Mouse (Mus musculus) R1 (cell line): ENCODE data around the gene Gm20388.

Experiments used
- DNase-seq: peaks from one replicate; pipeline ENCODE4 v3.0.0-alpha.2; 2018; ENCODE audit warnings: low read depth, low spot score

Gm20388 gene

DNA sequence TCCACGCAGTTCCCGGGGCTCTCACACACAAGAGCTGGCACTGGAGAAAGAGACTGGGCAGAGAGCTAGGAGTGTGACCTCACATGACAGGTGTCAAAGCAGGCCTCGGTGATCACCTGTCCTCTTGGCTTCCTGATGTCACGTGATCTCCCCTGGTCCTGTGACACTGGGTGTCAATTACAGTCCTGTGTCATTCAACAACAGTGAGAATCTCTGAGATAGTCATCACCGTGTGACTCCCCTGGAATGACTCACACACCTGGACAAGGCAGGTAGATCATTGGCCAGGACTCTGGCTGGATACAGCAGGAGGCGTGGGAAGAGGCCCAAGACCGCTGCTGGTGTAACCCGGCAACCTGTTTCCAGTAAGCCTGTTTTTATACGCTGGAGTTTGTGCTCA, 3826.3 kb downstream of the Gm20388 start:
- no peak for DNase-seq

DNA sequence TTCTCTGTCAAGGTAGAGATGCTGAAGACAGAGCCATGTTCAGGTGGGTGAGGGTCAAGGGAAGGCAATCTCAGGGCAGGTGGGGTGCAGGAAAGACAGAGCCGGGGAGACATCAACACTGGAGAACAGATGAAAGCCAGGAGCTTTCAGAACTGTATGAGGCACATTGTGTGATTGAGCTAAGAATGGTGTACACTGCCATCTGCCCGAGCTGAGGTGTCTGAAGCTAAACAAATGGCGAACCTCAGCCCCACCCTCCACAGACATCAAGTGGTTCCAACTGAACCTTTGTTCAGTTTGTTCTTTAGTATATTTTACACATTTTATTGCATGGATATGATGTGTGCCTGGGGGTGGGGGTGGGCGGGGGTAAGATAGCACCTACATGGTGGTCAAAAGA, 3829.6 kb downstream of the Gm20388 start:
- no peak for DNase-seq

DNA sequence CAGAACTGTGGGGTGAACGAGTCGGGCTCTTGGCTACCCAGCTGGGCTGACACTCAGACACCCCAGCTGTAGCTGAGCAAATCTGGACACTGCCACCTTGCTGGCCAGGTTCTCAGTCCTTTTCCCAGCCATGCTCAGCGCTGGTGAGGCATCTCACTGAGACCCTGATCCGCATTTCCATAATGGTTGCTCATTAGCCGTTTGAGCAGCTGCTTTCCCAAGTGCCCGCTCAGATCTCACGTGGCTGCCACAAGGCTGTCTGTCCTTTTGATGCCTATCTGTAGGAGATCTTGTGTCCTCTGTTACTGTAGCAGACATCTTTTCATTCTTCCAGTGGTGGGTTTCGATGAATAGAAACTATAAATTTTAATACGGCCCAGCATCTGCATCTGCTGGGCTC, 3830.6 kb downstream of the Gm20388 start:
- no peak for DNase-seq

DNA sequence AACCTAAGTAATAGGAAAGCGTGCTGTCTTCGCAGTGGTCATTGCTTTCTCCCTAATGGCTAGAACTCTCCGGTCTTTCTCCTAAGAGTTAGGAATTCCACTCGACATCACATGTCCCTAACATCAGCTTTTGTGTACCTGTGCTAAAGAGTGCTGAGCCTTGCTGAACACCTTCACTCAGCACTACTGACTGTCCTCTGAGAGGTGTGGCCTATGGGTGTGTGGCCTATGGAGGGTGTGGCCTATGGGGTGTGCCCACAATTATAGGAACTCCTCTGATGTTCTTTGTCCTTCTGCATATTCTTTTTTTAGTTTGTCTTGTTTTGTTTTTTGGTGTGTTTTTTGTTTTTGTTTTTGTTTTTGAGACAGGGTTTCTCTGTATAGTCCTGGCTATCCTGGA, 3835.8 kb downstream of the Gm20388 start:
- DNase-seq = peak; percentile 46

DNA sequence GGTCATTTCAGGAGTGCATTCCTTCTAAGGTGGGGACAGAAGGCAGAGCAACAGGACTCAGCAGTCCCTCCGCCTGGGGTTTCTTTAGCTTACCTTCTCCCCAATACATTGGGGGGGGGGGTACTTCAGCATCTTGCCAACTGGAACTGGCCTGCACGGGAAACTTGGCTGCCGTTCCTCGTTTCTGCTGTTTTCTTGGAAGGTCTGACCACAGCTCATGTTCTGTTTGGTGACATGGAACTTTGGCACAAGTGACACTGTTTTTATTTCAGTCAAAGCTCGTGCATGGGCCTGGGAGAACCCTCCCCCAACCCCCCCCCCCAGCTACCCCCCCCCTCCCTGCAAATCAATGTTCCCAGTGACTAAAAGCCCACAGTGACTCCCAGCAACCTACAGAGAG, 3837.1 kb downstream of the Gm20388 start:
- no peak for DNase-seq

DNA sequence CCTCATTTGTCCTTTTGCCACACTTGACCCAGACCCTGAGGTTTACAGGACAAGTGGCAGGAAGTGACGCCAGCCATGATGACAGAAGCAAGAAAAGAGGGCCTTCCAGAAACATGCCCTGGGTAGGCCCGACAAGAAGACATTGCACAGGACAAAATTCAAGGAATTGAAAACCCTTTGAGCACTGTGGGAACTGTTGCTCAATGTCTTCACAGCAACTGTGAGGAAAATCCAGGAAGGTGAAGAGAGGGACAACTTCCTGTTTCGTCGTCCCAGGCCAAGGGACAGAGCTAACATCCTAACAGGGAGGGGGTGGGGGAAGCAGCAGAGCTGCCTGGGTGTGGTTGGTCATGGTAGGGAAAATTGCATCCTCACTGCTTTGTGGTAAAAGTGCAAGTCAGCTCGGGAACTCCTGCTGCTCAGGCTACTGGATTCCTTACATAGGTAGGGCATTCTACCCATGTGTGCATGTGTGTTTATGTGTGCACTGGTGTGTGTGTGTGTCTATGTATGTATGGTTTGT, 3839.6 kb downstream of the Gm20388 start:
- DNase-seq = no peak

DNA sequence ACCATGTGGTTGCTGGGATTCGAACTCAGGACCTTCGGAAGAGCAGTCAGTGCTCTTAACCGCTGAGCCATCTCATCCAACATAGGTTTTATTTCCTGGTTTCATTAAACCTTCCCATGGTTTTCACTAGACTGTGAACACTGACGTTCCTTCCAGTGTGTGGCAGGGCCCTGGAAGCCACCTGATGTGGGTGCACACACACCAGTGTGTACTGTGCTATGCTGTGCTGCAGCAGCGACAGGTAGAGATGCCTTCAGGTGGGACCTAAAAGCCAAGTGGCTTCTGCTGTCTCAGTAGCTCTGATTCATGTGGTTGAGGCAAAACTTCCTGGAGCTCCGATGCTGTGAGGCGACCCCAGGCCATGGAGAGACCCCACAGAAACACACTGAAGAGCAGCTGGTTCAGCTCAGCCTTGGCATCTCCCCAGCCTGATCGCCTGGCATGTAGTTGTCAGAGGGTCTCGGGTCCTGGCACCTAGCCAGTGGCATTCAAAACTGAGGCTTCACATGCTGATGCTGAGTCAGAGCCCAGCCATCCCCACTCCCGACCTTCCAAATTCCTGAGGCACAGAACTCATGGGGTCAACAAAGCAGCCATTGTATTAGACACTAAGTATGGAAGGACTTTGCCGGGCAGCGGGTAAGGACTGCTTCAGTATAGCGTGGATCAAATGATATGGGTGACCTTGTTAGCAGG, 3842.3 kb downstream of the Gm20388 start:
- peak; percentile 48 for DNase-seq

DNA sequence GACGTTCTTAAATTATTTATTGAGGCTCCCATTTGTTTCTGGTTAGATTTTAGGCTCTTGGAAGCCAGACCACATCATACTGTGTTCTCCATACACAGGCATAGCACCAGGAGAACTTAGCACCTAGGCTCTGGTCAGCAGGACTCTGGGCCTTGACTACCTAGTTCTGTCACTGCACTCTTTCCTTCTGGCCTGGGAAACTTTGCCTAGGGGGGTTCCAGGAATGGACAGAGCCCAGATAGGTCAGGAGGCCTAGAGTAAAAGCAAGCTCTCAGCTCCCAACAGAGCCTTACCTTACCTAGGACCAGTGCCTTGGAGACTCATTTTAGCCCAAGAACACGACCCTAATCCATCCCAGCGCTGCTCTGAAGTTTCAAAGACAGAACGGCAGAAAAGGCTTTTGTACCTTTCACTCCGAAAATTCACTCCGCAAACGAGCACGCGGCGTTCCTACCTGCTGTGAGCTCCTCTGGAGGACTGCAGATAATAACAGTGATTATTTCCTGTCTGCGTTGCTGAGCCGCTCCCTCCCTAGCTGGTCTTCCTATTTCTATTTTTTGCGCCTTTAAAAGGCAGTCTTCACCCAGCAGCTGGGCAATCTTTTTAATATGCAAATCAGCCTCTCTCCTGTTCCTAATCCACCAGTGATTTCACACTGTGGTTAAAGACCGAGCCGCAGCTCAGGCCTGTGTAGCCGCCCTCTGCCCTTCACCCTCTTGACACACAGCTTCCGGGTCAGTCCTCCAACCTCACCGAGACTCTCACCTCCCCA, 3843.1 kb downstream of the Gm20388 start:
- DNase-seq = peak; percentile 81

DNA sequence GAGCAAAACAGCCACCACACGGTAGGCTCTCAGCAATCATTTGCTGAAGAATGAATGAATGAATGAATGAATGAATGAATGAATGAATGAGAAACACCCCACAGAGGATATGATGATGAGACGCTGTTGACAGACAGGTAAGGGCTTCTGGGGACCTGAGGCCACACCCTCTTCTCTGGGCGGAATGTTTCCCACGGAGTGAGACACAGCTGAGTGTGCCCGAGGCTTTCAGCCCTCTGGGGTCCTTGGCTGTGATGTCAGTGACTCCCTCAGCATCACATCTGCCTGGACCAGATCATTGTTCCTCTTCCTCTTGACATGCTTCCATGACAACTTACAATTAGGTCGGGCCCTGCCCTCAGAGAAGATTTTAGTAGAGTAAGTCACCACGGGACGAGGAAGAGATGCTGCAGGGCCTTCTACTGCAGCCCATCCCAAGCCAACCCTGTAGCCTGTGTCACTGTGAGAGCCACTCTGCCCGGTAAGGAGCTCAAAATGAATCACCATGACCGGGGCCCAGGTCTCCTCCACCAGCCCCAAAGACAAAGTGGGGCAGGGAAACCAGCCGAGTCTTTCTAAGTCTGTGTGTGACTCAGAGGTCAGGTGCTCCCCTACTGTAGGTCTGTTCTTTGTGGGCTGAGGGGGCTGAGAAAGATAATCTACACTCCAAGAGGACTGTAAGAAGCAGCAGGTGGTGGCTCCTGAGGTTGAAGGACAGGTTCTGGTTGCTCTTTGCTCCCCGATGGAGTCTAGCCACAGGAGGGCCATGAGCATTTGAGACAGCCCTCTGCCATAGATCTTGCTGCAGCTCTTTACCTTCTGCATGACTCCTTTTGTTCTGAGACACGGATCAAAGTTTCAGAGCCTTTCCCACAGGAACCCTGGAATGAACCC, 3844.1 kb downstream of the Gm20388 start:
- DNase-seq = peak; percentile 64

DNA sequence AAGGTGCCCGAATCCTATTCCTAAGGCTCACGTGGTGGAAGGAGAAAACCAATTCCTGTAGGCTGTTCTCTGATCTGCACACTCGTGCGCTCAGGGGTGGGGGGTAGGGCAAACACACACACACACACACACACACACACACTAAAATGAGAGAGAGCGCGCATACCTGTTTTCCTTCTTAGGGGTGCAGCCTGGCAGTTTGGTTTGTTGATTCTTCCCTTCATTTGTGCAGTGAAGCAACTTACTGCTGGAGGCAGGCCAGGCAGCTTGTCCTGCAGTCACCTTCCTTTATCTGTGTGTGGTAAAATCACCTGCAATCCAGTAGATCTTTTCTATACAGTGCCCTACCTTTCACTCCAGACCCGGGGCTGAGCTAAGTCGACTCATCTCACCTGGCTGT, 3846.3 kb downstream of the Gm20388 start:
- no peak for DNase-seq

DNA sequence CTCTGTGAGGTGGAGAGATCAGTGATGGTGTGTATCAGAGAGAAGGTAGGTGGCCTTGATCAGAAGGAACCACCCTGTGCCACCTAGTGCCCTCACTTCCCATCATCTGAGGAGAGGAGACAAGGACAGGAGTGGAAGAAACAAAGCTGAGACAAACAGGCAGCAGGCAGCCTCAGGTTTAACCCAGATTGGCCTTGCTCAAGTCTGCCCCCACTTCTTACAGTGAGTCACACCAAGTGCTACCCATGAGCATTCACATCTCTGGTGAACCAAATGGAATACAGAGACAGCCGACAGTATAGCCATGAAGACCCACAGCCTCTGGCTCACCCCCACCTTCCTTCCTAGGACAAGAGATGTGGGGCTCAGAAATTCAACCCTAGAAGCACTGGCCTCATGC, 3848.3 kb downstream of the Gm20388 start:
- no peak for DNase-seq

DNA sequence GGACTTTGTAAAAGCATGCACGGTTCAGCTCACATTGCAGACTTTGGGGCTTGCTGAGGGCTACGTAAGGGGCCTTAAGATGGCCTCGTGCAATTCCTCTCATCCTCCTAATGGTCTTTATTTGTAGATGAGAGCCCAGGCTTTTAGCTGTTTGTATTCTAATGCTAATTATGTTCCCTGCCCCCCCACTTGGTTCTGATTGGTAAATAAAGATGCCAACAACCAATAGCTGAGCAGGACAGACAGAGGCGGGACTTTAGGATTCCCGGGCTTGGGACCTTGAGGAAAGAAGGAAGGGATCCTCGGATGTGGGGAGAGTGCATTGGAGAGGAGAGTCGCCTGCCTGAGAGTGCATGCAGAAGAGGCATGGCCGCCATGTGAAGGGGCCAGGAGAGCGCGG, 3849.3 kb downstream of the Gm20388 start:
- peak; percentile 96 for DNase-seq

DNA sequence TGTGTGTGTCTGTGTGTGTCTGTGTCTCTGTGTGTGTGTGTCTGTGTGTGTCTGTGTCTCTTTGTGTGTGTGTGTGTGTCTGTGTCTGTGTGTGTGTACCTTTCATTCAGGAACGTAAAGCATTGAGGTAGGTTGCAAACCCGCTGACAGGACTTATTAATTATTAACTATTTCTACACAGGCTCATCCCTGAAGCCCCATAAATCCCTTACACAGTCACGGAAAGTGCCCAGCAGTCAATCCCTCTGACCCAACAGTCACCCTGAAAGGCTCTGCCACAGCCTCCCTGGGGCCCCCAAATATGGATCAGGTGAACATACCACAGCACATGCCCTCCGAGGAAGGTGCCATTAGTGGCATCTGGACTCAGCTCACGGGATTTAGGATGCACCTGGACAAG, 3849.9 kb downstream of the Gm20388 start:
- DNase-seq = no peak

DNA sequence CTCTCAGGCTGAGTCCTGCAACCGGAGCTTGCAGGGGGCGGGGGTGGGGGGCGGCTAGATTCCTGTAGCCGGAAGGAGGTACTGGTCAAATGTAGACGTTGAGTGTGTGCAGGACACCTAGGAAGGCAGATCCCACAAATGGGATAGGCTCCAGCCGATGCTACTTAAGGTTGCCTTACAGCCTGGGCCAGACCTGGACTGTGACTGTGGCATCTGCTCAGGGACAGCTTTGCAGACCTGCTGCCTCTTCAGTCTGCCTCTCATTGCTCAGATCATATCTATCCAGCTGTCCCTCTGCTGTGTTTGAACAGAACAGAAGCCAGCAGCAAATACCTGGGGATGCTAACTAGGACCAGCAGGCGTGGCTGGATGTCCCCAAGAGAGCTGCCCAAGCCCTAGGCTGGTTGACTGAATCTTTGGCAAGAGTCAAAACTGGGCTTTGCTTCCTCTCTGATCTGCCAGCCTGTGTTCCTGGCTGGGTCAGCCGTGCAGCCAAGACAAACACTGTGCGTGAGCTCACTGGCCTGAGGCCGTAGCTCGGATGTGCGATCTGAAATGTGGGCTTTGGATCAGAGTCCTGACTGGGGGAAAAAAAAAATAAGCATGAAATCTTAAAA, 3850.7 kb downstream of the Gm20388 start:
- DNase-seq = no peak

DNA sequence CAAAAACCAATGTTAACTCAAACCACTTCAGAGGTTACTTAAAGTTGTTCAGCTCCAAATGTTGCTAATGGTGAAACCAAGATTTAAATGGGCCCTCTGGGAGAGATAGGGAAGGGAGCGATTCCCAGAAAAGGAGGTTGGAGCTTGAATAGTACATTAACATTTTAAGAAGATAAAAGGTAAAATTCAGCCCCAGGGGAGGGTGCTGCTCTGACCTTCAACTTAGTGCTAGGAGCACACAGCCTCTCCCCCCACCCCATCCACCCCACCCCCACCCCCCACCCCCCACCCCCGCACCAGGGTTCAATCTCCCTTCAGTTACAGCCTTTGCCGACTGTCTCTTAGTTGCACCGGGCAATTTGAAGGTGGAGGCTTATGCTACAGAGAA, 3851.2 kb downstream of the Gm20388 start:
- peak; percentile 45 for DNase-seq

DNA sequence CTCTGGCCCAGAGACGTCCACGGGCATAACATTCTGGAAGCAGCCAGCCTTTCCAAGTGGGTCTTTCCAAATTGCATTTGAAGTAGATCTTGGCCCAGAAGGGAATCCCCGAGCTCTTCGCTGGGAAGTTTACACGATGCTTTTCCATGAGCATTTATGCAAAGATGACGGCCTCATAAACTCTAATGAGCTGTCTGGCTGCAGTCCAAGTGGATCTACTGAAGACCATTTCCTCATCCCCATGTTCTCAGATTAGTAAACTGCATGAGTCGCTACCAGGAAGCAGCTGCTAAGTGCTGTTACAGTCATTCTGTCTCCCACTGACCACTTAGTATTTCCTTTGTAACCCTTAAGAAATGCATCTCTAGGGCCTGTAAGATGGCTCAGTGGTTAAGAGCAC, 3852.7 kb downstream of the Gm20388 start:
- DNase-seq = no peak

DNA sequence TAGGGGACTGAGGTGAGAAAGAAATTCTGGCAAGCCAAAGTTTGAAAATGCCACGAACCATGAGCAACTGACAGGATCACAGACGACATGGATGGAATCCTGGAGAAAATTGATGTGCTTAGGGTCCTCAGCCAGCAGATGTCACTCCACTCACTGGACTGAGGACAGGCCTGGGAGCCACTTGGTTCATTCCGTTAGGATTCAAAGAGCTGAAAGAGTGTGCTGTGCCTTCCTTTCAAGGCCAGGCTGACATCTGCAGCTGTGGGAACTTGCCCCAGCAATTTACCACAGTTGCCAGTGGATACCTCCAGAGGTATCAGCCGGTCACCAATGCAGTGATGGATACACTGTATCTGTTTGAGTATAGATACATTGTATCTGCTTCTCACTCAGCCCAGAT, 3854.0 kb downstream of the Gm20388 start:
- DNase-seq = peak; percentile 63

DNA sequence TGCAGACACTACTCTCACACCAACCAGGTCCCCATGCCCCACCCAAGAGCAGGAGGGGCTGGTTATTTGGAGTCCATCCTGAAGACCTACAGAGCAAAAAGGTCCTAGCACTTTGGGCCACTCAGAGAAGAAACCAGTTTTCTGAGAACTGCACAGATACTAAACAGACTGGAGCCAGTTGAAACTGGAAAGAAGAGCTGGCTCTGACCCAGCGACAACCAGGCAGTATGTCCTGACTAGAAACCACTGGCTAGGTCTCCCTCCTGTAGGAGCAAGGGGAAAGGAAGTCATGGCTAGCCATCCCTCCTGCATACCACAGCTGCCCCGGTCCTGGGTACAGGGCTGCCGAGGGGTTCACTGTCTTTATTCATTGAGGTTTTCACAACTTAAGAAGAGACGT, 3855.9 kb downstream of the Gm20388 start:
- no peak for DNase-seq

DNA sequence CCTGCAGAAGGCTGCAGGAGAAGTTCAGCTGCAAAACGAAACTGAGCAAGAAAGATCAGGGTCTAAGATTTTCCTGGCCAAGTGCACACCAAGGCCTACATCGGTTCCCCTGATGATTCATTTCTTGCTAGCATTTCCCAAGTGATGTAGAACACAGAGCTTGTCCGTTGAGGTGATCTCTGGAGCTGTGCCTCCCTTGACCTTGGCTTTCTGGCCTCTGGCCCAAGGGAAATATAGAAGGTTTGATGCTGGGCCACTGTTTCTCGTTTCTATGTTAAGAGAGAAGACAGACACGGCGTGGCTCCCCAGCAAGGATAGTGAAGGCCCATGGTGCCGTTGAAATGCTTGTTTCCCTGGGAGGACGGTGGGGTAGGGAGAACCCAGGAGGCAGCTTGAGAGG, 3857.2 kb downstream of the Gm20388 start:
- DNase-seq = no peak

DNA sequence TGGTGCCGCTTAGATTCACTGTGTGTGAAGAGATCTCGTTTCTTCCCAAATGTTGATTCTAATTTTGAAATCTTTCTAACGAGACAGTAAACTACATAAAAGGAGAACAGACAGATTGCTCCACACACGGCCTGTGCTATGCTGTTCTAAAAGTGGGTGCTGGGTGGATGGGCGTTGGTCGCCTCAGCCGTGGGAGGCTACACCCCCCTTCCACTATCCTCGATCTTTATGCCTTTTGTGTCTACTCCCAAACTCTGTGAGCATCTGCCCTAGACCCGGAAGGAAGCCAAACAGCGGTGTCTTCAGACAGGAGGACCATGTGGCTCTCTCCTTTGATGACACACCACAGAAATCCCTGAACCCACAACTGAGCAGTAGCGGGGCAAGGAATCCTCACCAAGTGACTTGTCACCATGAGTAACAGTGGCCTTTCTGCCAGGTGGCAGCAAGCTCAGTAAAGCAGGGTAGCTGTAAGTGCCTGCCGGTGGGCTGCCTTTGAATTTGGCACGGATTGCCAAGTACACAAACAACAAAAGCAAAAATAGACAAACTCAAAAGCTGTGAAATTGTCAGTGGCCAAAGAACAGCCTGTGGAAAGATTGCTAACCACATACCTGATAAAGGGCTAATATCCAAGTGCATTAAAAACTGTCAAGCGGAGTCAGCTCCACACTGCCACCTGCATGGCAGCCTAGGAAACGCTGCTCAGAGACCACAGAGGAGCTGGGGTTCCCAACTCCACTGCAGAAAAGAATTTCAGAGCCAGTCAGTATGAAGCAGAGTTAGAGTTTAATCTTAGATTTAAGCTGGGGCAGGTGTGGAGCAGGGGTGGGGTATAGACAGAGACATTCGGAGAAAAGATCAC, 3858.1 kb downstream of the Gm20388 start:
- DNase-seq = peak; percentile 41

DNA sequence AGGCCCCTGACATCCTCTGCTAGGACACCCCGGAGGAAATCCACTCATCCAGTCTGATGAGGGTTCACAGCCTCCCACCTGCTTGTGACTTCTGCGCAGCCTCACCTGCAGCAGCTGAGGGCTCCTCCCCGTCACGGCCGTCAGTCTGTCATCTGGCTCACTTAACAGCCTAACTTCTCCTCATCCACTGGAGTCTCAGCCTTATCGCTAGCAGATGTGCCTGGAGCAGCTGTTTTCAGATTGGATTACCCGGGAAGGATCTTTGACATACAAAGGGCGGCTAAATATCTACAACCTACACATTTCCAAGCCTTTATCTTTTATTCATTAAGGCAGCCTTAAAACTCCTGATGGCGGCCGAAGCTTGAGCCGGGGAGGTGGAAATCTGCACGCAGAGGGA, 3862.8 kb downstream of the Gm20388 start:
- DNase-seq = no peak
